Mouse (Mus musculus): ENCODE measurements at regions not wholly inside any gene's neighbourhood (a gene's known extent, or its start where the extent isn't known, plus 50 kb on each side); places are given as distances from the start of the nearest gene placed in this dataset.
"Not testable (repeated sequence)": the region's sequence is repeated elsewhere in the genome, so short reads cannot be mapped to it uniquely, and the experiment has no call there.

DNA sequence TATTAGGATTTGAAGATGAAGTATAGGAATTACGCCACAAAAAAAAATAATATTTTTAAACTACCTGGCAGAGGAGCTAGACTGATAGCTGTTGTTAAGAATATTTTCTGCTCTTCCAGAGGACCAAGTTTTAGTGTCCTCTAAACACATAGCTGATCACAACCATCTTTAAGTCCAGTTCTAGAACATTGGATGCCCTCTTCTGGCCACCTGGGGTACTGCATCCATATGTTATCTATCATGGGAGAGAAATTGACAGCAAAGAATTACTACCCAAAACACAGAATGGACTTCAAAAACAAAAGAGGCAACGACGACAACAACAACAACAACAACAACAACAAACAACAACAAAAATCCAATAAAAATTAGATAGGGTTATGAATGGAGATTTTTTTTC, 71.0 kb upstream of the Prl4a1 start:
- DNase-seq (ENCODE audit: low spot score), result peak; percentile 34
- no peaks in the 10 kb centered on the region for H3K36me3 ChIP-seq (ENCODE audit: insufficient read depth, low read length)
- no peaks in the 10 kb centered on the region for H3K27me3 ChIP-seq (replicated peaks; ENCODE audit: insufficient read depth, low read length)
- no peak overlapping the region for H3K9ac ChIP-seq (replicated peaks; ENCODE audit: low read depth)
- 48% methylated on average over 3 of the region's 3 CpGs for WGBS
- no peak overlapping the region for H3K4me3 ChIP-seq (ENCODE audit: low read depth, low read length)
- H3K4me1 ChIP-seq (ENCODE audit: insufficient read depth, low read depth, low read length), result no peaks in the 10 kb centered on the region
- no peak overlapping the region for H3K4me2 ChIP-seq (replicated peaks; ENCODE audit: low read depth, low read length)
- ATAC-seq, result no peak
- TF ChIP-seq CTCF (IDR thresholded peaks at IDR 0.05), result peak; percentile 77
- TF ChIP-seq EP300 (IDR thresholded peaks at IDR 0.05), result no peak
- H3K27ac ChIP-seq (ENCODE audit: low read length), result no peak overlapping the region
- H3K9me3 ChIP-seq (ENCODE audit: low read length), result no peaks in the 10 kb centered on the region

DNA sequence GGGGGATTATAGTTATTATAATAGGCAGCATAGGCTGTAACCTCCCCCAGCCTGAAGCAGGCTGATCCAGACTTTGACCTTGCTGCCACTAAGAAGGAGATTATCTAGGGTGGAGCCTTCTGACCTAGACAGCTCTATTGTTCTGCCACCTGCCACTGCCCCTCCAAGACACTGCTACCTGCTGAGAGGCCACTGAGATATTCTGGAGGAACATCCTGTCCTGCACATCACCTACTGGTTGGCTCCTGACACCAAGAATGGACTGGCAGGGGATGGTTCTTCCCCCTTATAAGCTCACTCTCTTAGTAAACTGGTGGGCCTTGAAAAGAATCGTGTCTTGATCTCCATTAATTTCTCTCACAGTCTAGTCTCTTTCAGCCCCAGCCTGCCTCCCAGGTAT, 55.6 kb upstream of the Prl4a1 start:
- H3K36me3 ChIP-seq (ENCODE audit: insufficient read depth, low read length); DNase-seq (ENCODE audit: low spot score); H3K4me1 ChIP-seq (ENCODE audit: insufficient read depth, low read depth, low read length); ATAC-seq; H3K27me3 ChIP-seq (replicated peaks; ENCODE audit: insufficient read depth, low read length); H3K9me3 ChIP-seq (ENCODE audit: low read length); H3K9ac ChIP-seq (replicated peaks; ENCODE audit: low read depth); H3K4me3 ChIP-seq (ENCODE audit: low read depth, low read length); H3K4me2 ChIP-seq (replicated peaks; ENCODE audit: low read depth, low read length); H3K27ac ChIP-seq (ENCODE audit: low read length): not testable (repeated sequence)
- WGBS, result 70% methylated on average over 1 of the region's 1 CpGs

DNA sequence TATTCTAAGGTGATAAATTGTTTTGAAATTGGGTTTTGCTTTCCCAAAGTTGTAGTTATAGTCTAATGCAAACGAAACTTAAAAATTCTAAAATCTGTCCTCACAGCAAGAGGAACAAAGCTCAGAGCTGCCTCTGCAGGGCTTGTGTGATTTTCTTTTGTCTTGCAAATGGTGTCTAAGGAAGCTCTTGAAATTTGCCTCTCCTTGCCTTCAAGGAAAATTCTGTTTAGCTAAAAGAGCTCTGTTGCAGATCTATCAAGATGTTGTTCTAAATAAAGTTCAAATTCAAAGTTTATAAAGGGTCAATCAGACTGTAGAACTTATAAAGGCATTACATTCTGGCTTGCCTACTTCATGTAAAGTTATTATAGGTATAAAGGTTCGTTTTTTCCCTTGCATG, 53.6 kb upstream of the Prl4a1 start:
- H3K27me3 ChIP-seq (replicated peaks; ENCODE audit: insufficient read depth, low read length); H3K9me3 ChIP-seq (ENCODE audit: low read length); ATAC-seq; H3K4me1 ChIP-seq (ENCODE audit: insufficient read depth, low read depth, low read length); DNase-seq (ENCODE audit: low spot score); H3K9ac ChIP-seq (replicated peaks; ENCODE audit: low read depth); H3K4me3 ChIP-seq (ENCODE audit: low read depth, low read length); H3K4me2 ChIP-seq (replicated peaks; ENCODE audit: low read depth, low read length); H3K27ac ChIP-seq (ENCODE audit: low read length); H3K36me3 ChIP-seq (ENCODE audit: insufficient read depth, low read length): not testable (repeated sequence)
- 77% methylated on average over 2 of the region's 2 CpGs for WGBS

DNA sequence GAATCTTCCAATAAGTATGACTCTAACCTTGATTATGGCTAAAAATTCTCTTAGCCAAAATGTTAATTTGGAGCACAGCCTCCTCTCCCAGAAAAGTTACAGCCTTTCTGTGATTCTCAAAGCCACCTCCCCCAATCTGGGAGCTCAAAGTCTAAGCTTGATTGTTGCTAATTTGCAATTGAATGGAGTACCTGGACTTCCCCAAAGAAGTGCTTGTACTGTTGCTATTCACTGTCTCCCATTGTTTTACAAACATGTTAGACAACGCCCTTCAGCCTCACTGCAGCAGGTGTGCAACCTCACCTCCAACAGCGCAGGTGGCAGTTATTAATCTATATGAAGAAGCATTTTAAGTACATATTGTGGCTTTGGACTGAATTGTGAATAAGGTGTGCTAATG, 50.0 kb upstream of the Prl4a1 start:
- DNase-seq (ENCODE audit: low spot score); H3K4me1 ChIP-seq (ENCODE audit: insufficient read depth, low read depth, low read length); H3K9me3 ChIP-seq (ENCODE audit: low read length); H3K27me3 ChIP-seq (replicated peaks; ENCODE audit: insufficient read depth, low read length); H3K27ac ChIP-seq (ENCODE audit: low read length); H3K36me3 ChIP-seq (ENCODE audit: insufficient read depth, low read length); H3K9ac ChIP-seq (replicated peaks; ENCODE audit: low read depth); H3K4me3 ChIP-seq (ENCODE audit: low read depth, low read length); H3K4me2 ChIP-seq (replicated peaks; ENCODE audit: low read depth, low read length); ATAC-seq: not testable (repeated sequence)
- WGBS, result 93% methylated on average over 2 of the region's 2 CpGs
